Mouse (Mus musculus): Measurements from ENCODE around the gene Gm45753. TPM values are rescaled to one million over a fixed set of nuclear protein-coding genes. Genes with fewer than 3 reads are reported as not detected.
A peak's percentile ranks its signal among the peaks of the same experiment; 100 is the strongest.
"Not testable (repeated sequence)": the region's sequence is repeated elsewhere in the genome, so short reads cannot be mapped to it uniquely, and the experiment has no call there.

Gene Gm45753
- total RNA-seq (2015) (not detected in 2 replicates), total RNA-seq (2017) (not detected in 2 replicates)

DNA sequence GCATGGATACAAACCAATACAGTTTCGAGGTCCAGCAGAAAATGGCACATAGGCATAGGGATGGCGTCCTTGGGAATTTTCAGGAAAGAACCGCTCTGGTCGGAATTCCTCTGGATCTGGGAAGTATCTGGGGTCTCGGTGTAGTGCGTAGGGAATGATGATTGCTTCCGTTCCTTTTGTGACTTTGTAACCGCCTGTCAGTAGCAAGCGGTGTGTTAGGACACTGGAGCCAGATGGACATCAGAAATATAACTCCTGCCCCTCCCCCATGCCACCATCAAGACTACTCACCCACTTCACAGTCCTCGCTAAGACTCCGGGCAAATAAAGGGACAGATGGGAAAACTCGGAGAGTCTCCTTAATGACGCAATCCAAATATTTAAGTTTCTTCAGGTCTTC, at the start of gene Gm45753:
Gm45753 (minus strand) TSS at position 101 of the 400 bp plus-strand sequence.
- no peak for ATAC-seq (replicated peaks; ENCODE audit: poor library complexity)

DNA sequence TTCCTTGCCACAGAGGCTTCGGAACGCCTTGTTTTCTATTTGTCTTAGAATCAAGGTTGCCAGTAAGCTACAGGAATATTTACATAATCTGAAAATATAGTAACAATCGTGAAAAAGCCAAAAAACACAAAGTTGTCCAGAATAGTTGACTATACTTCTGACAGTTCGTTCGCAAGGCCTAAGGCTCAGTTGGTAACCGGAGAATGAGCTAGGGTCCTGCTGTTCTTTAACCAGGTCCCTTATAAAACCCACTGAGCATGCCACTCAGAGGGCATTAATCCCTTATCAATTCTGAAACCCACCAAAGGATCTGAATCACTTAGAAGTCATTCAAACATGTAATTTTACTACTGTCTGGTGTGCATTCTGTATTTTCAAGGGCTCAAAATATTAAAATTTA, 47.5 kb upstream of the Gm45753 start:
- no peak for ATAC-seq (replicated peaks; ENCODE audit: poor library complexity)

DNA sequence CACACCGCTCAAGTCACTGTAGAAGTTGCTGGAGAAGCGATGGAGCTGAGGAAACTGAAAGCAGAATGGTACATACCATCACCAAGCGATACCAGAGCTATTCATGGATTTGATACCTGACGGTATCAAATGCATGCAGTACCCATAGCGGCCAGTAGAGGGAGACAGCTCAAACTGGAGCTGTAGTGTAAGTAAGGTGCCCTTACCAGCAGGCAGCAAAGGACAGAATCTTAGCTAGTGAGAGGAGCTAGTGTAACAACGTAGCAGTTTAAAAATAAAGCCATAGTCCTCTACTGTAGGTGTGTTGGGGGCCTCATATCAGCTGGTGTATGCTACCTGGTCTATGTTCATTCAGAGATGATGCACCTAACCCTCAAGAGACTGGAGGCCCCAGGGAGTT, 36.8 kb upstream of the Gm45753 start:
- peak; percentile 94 for ATAC-seq (replicated peaks; ENCODE audit: poor library complexity)

DNA sequence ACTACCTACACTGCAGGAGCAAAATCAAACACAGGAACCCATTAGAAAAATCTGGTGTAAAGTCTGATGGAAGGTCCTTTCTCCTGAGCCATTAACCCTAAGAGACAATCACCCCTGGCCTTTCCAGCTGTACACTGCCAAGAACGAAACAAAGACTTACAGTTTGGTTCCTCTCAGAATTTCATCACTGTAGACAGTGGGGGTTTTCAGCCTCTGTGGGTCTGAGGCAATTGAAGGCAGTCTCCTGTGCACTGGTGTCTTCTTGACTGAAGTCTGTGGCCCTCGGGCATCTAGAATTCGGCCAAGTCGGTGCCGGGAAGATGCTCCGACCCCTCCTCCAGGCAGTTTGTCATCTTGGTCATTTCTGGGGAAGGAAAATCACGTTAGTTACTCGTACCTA, 36.0 kb upstream of the Gm45753 start:
- peak; percentile 74 for ATAC-seq (replicated peaks; ENCODE audit: poor library complexity)

DNA sequence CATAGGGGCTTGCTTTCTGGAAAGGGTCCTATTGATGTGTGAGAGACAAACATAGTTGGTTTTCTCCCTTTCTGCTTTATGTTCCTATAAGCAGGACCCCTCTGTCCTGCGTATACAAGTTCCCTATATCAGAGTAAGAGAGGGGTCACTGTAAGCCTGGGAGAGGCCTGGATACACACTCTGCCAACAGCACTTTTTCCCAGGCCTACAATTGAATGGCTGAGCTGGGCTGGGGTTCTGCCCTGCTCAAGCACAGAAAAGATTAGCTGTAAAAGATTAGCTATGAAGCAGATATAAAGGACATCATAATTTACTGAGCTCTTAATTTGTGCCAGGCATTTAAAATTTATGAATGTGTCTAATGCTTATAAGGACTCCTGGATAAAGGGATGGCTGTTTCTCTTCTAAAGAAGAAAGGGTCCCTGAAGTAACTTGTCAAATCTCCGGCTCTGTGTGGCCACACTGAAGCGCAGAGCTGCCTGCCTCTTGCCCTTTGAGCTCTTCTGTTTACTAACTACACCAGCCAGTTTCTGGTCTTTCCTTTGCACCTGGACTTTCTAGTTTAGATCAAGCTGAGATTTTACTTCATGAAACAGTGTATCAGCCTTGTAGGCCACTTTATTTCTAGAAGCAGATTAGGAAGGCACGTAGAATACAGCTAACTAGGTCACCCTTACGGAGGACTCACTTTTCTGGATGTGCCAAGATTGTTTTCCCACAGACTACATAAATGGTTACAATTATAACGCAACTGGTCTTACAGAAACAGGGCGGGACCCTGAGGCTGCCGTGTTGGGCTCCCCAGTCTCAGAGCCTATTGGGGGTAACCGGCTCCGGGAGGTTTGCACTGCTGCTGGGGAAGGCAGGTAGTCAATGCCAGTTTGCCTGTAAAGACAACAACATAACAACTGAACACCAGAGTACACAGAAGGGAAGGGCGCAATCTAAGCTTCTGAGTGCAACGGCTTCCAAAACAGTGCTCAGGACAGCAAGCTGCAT, 33.7 kb upstream of the Gm45753 start:
- ATAC-seq (replicated peaks; ENCODE audit: poor library complexity) = no peak

DNA sequence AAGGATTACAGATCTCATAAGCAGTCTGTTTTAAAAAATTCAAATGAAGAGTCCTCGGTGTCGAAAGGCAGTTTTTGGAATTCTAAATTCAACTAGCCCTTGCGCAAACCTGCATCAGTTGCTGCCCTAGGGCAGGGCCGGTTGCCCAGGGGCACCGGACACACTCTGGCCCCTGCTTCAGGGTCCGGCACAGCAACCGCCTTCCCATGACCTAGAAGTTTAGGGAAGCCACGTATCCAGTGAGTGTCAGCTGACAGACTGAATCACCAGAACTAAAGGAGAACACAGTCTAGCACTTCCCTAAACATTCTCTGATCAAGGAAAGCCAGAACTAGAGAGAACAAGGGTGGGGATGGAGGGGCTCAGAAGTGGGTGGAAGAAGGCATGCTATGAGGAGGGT, 25.2 kb upstream of the Gm45753 start:
- peak; percentile 65 for ATAC-seq (replicated peaks; ENCODE audit: poor library complexity)

DNA sequence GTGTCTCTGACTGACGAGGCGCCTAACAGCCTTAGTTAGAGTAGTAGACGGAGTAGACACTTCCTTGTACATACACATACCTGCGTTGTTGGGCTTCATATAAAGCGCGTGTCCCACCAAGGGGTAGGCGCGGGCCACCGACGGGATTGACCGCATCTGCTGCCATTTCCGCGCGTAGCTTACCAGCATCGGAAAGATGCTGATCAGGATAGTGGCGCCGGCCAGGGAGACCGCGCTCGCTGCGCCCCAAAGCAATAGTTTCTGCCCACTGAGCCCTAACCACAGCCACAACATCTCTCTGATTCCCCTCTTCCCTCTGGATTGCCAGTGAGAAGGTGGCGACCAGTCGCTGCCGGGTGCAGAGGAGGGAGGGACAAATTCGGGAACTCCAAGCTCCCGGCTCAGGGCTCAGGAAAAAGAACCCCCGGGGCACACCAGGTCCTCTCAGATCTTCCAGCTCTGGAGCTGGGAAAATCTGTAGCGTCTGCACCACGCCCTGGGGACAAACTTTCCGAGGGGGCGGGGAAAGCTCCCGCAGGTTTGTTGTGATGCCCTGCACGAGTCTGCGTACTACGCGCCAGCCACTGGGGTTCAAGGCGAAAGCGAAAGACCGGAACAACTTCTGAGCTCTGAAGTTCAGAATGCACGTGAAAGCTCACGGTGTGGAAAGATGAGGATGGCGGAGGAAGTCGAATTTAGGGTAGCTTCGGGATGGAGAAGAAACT, 24.6 kb upstream of the Gm45753 start, which contains the start of gene Cyp4v3:
Cyp4v3 (minus strand) TSS at position 532 of the 725 bp plus-strand sequence.
- ATAC-seq (replicated peaks; ENCODE audit: poor library complexity) = peak; percentile 83

DNA sequence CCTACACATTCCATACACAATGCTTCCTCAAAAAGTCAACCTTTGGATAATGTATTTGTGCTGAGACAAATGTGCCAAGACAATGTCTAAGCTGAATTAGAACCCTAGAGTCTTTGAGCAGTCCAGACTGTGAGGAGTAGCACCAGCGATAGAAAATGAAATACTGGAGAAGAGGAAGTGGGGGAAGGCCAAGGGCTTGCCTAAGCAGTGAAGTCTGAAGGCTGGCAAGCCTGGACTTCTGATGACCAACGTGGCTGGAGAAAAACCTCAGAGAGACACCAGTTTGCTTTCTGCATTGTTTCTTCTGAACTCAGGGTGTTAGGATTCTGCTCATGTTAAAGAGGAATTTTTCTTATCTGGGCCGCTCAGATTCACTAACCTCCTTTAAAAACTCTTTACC, 22.6 kb upstream of the Gm45753 start:
- peak; percentile 40; the same call in 1 of the 2 replicates for ATAC-seq (replicated peaks; ENCODE audit: poor library complexity)

DNA sequence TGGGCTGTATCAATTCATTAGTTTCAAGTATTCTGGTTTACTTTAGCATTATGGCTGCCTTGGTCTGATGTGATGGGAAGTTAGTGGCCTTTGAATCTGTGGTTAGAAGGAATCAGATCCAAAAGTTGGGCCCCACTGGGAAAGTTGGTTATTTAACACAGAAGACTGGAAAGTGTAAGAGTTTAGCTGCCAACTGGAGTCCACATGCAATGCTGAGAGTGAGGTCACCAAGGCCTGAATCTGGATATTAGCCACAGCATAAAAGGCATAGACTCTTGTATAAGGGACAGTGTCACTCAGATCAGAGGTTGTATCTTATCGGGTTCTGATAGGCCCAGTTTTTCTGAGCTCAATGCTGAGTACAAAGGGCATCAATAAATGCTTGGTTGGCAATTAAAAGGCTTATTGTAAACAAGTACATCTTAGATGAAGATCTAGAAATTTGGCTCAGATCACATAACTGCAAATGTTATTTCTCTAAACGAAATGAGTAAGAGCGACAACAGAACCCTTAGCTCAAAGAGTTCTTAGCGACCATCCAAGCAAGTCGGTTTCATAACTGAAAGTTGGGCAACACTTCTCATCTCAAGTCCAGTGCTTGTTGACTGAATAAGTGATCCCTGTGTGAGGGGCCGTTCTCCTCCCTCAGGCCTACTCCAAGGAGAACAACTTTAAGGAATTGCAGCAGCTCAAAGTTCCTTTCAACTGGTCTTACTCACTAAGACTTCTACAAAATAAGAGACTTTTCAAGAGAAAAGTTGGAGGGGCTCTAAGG, 21.1 kb upstream of the Gm45753 start:
- no peak for ATAC-seq (replicated peaks; ENCODE audit: poor library complexity)

DNA sequence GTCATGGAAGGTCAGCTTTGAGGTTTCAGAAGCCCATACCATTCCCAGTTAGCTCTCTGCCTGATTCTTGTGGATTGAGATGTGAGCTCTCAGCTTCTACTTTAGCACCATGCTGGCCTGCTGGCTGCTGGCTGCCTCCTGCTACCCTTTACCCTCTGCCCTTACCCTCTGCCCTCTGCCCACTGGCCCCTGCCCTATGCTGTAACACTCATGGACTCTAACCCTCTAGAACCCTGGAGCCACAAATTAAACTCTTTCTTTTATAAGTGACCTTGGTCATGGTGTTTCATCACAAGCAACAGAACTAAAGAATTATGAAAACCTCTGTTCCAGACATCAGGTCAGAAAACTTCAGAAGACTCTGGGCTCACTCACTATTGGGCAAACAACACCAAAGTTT, 18.8 kb upstream of the Gm45753 start:
- not testable (repeated sequence) for ATAC-seq (replicated peaks; ENCODE audit: poor library complexity)

DNA sequence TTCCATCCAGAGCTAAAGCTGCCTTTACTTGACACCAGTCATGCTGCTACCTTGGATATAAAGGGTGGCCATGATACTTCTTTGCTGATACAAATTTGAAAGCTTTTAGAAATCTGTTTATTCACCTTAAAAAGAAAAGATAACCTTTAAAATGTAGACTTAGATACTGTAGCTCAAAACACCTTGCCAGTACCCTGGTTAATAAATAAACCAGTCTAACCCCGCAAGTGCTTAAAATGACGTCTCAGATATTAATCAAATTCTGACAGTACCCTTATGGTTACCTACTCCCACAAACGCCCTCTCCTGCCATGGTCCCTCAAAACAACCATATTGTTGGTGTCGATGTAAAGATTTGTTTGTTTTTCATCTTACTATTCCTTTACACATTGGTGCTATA, 15.9 kb upstream of the Gm45753 start:
- ATAC-seq (replicated peaks; ENCODE audit: poor library complexity) = no peak

DNA sequence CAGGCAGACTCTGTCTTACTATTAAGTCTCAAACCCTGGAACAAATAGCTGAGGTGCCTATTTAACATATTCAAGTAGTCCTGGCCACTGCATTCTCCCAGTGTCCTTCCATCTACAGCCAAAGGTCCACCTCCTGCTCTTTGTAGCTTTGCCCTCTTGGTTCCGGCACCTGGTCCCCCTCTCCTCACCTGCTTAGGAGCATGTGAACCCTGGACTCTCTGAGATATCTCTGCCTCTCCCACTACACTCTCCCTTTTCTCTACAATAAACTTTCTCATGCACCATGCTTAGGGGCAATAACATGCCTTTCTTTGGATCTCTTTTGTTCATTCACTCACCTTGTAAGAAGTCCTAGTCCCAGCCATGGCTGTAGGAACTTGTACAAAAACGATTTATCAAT, 13.1 kb upstream of the Gm45753 start:
- no peak for ATAC-seq (replicated peaks; ENCODE audit: poor library complexity)

DNA sequence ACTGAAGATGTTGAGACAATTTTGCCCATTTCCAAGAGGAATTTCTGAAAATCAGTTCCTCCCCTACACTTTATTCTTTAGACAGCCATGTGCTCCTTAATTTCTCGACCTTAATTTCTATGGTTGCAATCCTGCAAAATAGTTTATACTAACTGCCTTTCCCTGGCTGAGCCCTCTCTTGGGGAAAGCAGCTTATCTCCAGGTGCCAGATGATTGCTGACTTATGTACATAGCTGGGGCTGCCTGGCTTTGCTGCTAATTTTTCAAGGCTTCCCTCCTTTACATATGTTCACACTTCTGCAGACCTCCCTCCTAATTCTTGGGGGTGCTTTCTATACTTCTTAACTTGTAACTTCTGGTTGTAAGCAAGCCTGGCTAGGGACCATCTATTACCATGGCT, 12.7 kb upstream of the Gm45753 start:
- no peak for ATAC-seq (replicated peaks; ENCODE audit: poor library complexity)

DNA sequence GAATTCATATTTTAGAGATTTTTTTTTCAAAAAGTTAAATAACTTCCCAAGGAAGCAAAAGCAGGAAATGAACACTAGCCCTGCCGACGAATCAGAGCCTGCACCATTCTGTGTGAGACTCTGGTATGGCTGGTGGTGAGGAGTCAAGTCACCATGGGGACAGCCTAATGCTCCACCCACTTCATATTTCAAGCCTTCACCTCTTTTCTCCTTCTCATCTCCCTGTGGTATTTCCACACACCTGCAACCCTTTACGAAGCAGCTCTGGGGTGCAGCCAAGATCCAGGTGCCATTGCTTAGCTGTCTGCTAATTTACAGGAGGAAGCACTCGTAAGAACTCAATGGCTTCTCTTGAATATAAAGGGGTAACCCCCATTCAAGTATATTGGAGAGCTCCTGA, 2.7 kb upstream of the Gm45753 start:
- ATAC-seq (replicated peaks; ENCODE audit: poor library complexity) = no peak

DNA sequence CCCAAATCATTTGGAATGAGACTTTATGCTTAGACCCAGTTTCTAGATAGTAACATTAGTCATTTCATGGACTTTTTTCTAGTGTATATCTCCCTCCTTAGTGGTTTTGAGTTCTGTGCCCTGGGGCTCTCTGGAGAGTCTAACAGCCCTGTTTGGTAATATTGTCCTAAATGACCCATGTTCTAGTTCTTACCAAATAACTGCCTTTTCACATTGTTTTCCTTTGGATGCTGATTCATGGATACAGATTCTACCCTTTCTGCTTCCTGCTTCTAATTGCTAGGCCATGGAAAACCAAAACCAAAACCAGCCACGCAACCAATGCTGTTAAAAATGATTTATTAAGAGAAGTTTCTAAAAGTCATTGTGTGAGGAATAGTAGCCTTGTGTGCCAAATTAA, 2.8 kb downstream of the Gm45753 start:
- ATAC-seq (replicated peaks; ENCODE audit: poor library complexity) = no peak

DNA sequence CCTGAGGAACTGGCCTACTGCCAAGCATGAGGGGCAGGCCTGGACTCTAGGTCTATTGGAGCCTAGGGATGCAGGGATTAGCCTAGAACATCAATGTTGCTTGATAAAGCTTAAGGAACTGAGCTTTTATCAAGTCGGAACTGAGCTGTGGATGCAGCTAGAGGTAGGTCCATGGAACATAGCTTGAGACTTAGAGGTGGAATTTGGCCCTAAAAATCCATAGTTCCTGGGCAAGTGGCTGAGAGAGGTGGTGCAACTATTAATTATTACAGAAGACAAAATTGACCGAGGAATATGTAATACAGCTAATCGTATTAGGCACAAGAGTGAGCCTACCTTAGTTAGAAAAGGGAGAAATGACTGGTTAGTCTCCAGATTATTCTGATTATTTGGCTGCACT, 3.9 kb downstream of the Gm45753 start:
- no peak for ATAC-seq (replicated peaks; ENCODE audit: poor library complexity)

DNA sequence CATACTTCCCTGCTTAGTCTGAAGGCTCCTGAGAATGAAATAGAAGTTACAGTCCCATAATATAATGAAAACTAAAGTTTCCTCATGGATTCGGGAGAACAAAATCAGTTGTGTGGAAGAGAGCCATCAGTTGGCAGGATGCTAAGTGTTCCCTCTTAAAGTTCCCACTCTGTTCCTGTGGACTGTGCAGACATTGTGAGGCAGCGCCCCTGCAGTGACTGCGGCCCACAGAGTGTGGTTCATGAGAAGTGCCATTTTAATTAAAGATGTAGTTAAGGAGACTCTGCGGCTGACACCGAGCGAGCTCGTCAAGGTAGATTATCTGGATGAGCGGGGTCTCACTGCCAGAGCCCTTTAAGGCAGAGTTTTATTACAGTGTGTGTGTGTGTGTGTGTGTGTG, 5.9 kb downstream of the Gm45753 start:
- ATAC-seq (replicated peaks; ENCODE audit: poor library complexity) = no peak

DNA sequence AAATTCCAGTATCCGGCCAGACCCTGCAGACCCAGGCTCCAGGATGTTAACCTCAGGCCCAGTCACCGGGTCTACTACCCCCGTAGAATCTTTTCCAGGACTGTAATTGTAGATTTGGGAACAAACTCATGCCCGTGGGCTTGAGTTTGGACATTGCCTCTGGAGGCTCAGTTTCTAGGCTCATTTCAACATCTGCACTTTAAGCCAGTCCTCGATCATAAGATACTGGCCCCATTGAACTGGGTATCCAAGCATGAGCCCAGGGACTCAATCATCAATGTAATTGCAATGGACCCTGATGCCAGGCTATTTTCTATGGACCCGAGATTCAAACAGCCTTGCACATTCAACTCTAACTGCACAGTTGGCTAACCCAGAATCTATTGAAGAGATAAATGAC, 13.0 kb downstream of the Gm45753 start:
- ATAC-seq (replicated peaks; ENCODE audit: poor library complexity) = no peak

DNA sequence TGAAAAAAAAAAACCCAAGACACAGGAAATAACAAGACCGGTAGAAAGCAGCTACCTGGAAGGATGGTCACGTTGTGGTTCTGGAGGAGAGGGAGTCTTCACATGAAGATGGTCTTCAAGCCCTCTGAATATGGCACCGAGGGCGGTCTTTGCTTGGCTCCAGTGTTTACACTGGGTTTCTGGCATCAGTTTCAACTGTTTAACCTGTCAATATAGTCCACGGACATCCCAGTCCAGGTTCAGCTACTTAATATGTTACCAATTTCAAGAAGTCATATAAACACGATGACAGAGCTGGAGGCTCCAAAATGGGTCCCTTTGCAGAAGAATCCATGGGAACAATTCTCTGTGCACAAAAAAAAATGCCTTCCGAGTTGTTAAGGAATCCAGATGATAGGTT, 13.6 kb downstream of the Gm45753 start, which contains the start of gene Klkb1:
Klkb1 (minus strand) TSS at position 173 of the 400 bp plus-strand sequence.
- ATAC-seq (replicated peaks; ENCODE audit: poor library complexity) = no peak

DNA sequence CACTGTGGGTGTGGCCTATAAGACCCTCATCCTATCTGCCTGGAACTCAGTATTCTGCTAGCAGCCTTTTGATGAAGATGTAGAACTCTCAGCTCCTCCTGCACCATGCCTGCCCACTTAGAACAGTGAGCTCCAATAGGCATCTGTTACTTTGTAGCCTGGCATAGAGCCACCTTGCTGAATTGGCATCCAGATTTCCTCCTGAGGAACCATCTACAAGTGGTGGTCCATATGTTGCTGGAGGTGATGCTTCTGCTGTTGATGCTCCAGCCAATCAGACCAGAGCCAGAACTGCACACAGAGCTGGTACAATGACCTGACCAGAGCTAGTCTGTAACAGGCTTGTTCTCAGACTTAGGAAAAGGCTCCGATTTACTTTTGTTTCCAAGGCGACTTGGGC, 16.5 kb downstream of the Gm45753 start:
- ATAC-seq (replicated peaks; ENCODE audit: poor library complexity) = no peak

DNA sequence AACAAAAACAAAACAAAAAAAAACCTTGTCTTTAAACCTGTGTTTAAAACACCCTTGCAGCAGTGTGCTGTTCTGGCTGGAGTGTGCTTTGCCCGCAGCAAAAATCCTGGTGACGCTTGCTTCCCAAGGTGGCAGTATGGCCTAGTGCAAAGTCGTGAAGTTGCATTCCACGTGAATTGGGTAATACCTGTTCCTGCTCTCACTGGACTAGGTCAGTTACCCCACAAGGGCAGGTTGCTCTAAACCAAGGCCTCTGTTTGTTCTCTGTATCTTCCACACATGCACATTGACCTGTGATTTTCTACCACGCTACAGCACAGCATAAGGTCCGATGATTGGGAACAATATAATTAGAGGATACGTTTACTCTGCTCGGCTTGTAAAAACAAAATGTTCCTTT, 26.6 kb downstream of the Gm45753 start:
- no peak for ATAC-seq (replicated peaks; ENCODE audit: poor library complexity)

All from megakaryocyte progenitor cell, adult 5-6 weeks (primary cell).